Mouse (Mus musculus): Measurements from ENCODE around the gene Ginm1. TPM values are rescaled to one million over a fixed set of nuclear protein-coding genes. Genes with fewer than 3 reads are reported as not detected.

Ginm1 gene
- polyA plus RNA-seq, 1 experiment: 26.4 TPM

DNA sequence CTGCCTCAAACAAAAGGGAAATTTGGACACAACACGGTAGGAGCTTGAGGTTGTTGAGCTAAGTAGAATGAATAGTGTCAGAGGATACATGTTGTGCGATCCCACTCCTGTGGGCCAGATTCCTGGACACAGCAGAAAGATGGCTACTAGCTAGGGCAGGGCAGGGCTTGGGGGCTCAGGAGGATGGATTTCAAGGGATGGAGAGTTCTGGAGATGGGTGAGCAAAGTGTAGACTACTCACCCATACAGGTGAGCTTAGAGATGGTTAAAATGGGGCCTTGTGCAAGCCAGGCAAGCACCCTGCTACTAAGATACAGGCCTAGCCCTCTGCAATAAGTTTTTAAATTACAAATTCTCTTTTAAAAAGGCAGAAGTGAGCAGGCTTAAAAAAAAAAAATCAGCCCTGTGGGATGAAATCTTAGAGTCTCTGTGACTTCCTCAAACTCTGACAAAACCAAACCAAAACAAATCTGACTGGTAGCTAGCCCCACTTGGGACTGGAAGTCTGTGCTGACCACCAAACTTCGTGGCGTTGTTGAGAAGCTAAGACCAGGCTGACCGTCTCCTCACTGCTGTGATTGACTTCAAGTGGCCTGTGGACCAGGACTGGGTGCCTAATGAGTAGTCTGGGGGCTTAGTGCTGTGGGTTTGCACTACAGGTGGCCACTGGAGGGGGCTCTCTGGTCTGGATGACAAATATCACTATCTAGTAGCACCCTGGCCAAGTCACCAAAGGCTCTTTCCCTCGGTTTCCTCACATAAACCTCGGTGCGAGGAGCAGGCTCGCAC, 40.9 kb upstream of the Ginm1 start:
- no peak for DNase-seq (ENCODE audit: low read depth)
- TF ChIP-seq POLR2A (IDR thresholded peaks at IDR 0.05; ENCODE audit: borderline replicate concordance, extremely low read depth, insufficient read depth, insufficient read length, poor library complexity, severe bottlenecking) (no peak), CTCF (IDR thresholded peaks at IDR 0.05; ENCODE audit: borderline replicate concordance, extremely low read depth, insufficient read depth, insufficient read length) (no peak)

DNA sequence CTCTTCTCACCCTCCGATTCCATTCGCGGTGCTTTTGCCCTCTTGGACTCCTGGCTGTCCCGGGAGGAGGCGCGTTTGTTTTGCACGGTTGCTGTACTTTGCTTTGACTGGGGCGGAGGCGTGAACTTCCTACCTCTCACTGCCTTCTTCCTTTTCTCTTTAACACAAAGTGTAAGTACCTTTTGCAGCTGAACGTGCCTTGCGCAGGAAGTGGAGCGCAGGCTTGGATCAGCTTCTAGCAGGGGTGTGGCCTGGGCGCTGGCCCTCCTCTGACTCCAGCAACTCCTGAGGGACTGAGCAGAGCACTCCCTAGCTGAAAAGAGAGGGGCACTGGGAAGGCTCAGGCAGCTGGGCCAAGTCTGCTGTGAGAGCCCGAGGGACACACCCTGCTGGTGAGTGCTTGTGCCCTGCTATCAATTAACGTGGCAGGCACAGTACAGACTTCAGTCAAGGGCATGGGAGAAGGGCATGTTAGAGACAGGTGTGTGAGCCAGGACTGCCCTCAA, 39.6 kb upstream of the Ginm1 start, which contains the start of gene Zc3h12d:
Gene Zc3h12d (plus strand): TSS at position 300 of the 506 bp plus-strand sequence.
- TF ChIP-seq CTCF (IDR thresholded peaks at IDR 0.05; ENCODE audit: borderline replicate concordance, extremely low read depth, insufficient read depth, insufficient read length) (no peak), POLR2A (IDR thresholded peaks at IDR 0.05; ENCODE audit: borderline replicate concordance, extremely low read depth, insufficient read depth, insufficient read length, poor library complexity, severe bottlenecking) (no peak)

DNA sequence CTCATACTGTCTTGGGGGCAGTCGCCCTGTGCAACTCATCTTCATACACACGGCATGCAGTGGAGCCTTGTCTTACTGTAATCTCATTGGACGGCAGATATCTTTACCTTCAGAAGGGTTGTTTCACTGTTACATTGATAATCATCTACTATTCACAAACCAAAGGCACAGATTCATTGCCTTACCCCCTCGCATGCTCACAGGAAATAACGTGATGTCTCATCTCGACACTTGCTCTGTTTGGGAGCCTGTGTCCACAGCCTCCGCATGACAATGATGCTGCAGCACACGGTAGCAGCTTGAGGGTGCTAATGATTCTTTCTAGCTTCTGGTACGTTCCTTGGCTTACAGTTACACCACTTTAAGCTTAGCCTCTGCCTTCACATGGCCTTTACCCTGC, 33.5 kb upstream of the Ginm1 start:
- TF ChIP-seq POLR2A (IDR thresholded peaks at IDR 0.05; ENCODE audit: borderline replicate concordance, extremely low read depth, insufficient read depth, insufficient read length, poor library complexity, severe bottlenecking) (no peak), CTCF (IDR thresholded peaks at IDR 0.05; ENCODE audit: borderline replicate concordance, extremely low read depth, insufficient read depth, insufficient read length) (no peak)
- DNase-seq (ENCODE audit: low read depth): no peak

More for the DNA sequence above, 39.6 kb upstream of the Ginm1 start, which contains the start of gene Zc3h12d:
- no peak for DNase-seq (ENCODE audit: low read depth)

DNA sequence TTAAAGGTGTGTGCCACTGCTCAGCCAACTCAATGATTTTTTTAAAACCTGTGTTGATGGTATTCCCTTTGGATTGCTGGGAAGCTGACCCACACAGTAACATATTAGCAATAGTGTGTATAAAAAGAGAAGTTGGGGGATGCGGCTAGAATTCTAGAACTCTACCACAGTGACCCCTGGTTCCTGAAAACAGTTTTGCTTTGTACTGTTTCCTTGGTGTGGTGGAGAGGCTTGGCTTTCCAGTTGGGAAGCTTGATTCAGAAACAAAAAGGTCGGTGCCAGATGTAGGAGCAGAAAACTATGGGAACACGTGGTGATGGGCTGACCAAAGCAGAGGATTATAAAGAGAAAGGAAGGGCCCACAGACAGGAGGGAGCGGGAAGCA, 32.6 kb upstream of the Ginm1 start:
- TF ChIP-seq CTCF (IDR thresholded peaks at IDR 0.05; ENCODE audit: borderline replicate concordance, extremely low read depth, insufficient read depth, insufficient read length): no peak
- TF ChIP-seq POLR2A (IDR thresholded peaks at IDR 0.05; ENCODE audit: borderline replicate concordance, extremely low read depth, insufficient read depth, insufficient read length, poor library complexity, severe bottlenecking): no peak
- no peak for DNase-seq (ENCODE audit: low read depth)

DNA sequence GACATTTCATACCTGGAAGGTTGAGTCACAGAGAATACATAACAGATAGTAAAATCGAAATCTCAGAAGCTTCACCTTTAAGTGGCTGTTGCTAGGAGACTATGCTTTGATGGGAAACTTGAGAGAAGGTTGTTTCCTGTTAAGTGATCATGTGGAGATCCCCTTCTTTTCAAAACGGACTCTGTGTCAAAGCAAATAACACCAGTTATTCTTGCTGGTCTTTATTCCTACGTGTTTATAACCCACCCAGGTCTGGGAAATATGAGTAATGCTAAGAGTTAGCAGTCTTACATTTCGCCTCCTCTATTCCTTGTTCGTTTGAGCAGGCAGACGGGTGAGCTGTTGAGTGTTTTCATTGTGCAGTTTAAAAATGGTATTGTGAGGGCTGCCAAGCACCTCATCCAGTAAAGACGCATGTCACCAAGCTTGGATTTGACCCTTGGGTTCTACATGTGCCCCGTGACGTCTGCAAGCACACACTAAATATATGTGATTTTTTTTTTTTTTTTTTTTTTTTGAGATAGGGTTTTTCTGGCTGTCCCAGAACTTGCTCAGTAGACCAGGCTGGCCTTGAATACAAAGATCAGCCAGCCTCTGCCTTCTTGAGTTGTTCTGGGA, 32.1 kb upstream of the Ginm1 start:
- TF ChIP-seq CTCF (IDR thresholded peaks at IDR 0.05; ENCODE audit: borderline replicate concordance, extremely low read depth, insufficient read depth, insufficient read length): no peak
- TF ChIP-seq POLR2A (IDR thresholded peaks at IDR 0.05; ENCODE audit: borderline replicate concordance, extremely low read depth, insufficient read depth, insufficient read length, poor library complexity, severe bottlenecking): no peak
- DNase-seq (ENCODE audit: low read depth): no peak

DNA sequence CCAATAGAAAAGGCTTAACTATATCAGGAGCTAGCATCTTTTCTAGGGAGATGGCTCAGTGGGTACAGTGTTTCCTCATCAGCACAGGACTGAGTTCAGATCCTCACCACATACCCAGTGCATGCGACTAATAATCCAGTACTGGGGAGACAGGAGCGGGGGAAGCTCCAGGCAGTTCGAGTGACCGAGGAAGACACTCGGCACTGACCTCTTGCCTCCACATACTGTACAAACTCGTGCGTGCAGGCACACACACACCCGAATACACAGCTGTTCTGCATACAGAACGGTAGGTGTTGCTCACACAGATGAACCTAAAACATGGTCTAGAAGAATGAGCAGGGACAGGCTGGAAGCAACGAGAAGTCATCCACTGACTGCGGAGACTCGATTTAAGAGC, 29.4 kb upstream of the Ginm1 start:
- TF ChIP-seq CTCF (IDR thresholded peaks at IDR 0.05; ENCODE audit: borderline replicate concordance, extremely low read depth, insufficient read depth, insufficient read length): no peak
- no peak for TF ChIP-seq POLR2A (IDR thresholded peaks at IDR 0.05; ENCODE audit: borderline replicate concordance, extremely low read depth, insufficient read depth, insufficient read length, poor library complexity, severe bottlenecking)
- no peak for DNase-seq (ENCODE audit: low read depth)

DNA sequence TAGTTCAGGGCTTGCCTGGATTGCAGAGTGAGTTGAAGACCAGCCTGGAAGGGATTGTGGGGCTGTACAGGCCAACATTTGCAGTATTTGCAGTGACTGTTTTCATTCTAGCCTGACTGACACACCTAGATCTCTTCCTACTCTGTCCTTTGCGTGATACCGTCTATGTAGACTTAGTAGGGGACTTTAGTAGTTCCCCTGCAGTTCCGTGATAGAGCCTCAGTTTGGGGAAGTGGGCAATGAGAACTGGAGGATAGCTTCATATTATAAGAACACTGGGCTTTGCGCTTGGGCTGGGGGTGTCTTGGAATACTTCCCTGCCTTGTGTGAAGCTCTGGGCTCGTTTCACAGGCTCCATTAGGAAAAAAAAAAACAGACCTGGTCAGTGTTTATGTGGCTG, 27.5 kb upstream of the Ginm1 start:
- TF ChIP-seq CTCF (IDR thresholded peaks at IDR 0.05; ENCODE audit: borderline replicate concordance, extremely low read depth, insufficient read depth, insufficient read length): no peak
- no peak for TF ChIP-seq POLR2A (IDR thresholded peaks at IDR 0.05; ENCODE audit: borderline replicate concordance, extremely low read depth, insufficient read depth, insufficient read length, poor library complexity, severe bottlenecking)
- DNase-seq (ENCODE audit: low read depth): no peak

DNA sequence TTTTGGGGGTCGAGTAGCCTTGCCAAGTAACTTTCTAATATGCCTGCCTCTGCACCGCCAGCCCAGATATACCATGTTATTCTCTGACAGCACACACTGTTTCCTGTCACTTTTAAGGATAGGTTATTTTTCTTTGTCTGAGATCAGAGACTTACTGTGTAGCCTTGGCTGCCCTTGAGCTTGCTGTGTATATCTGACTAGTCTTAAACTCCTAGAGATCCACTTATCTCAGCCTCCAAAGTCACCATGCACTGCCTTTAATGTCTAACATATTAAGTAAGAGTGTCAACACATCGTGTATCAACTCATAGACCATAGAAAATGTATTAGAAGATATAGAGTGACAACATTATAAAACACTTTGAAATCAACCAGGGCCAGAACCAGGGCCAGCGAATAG, 27.0 kb upstream of the Ginm1 start:
- no peak for TF ChIP-seq CTCF (IDR thresholded peaks at IDR 0.05; ENCODE audit: borderline replicate concordance, extremely low read depth, insufficient read depth, insufficient read length)
- TF ChIP-seq POLR2A (IDR thresholded peaks at IDR 0.05; ENCODE audit: borderline replicate concordance, extremely low read depth, insufficient read depth, insufficient read length, poor library complexity, severe bottlenecking): no peak
- no peak for DNase-seq (ENCODE audit: low read depth)

DNA sequence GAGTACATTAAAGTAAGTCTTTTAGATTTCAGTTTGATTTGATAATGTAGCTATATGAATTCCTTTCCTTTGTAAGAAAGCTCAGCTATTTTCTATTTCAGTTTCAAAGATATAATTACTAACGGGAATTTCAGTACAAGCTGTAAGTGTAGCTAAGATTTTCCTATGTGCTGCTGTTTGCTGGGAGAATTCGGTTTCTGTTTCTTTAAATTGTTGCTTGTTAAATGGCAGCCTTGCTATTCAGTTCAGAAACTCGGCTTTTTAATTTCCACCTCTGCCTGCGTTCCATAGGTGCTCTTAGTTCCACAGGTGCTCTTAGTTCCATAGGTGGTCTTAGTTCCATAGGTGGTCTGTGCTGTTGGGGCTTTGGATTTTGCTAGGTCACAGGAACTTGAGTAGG, 26.5 kb upstream of the Ginm1 start:
- DNase-seq (ENCODE audit: low read depth): no peak
- no peak for TF ChIP-seq CTCF (IDR thresholded peaks at IDR 0.05; ENCODE audit: borderline replicate concordance, extremely low read depth, insufficient read depth, insufficient read length)
- no peak for TF ChIP-seq POLR2A (IDR thresholded peaks at IDR 0.05; ENCODE audit: borderline replicate concordance, extremely low read depth, insufficient read depth, insufficient read length, poor library complexity, severe bottlenecking)

DNA sequence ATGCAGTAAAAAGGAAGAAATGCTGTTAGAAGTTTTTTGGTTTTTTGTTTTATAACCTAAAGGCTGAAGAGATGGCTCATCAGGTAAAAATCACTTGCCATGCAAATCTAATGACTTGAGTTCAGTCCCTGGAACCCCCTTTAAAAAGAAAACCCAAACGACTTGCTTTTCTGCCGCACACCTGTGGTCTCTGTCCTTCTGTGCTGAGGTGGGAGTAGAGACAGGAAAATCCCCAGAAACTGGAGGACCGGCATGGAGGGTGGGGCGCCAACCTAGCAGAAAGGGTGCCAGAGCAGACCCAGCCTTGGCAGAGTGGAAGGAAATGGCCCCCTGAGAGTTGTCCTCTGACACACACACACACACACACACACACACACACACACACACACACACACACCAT, 26.1 kb upstream of the Ginm1 start:
- TF ChIP-seq CTCF (IDR thresholded peaks at IDR 0.05; ENCODE audit: borderline replicate concordance, extremely low read depth, insufficient read depth, insufficient read length) (no peak), POLR2A (IDR thresholded peaks at IDR 0.05; ENCODE audit: borderline replicate concordance, extremely low read depth, insufficient read depth, insufficient read length, poor library complexity, severe bottlenecking) (no peak)
- no peak for DNase-seq (ENCODE audit: low read depth)

DNA sequence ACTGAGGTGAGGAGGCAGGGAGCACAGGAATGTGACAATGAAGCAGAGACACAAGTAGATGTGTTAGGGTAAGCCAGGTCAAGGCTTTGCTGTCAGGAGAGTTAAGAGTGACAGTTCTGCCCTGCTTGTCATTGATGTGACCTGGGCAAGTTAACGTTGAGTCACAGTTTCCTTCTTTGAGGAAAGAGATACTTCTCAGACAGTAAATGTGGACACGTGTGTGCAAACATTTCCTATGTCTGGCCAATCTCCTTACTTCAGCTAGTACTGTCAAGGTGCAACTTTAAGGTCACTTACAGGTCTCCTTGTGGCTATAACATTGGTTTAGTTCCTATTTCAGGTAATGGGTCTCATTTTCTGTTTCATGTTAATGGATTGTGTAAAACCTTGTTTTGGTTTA, 23.9 kb upstream of the Ginm1 start:
- DNase-seq (ENCODE audit: low read depth): no peak
- TF ChIP-seq POLR2A (IDR thresholded peaks at IDR 0.05; ENCODE audit: borderline replicate concordance, extremely low read depth, insufficient read depth, insufficient read length, poor library complexity, severe bottlenecking): no peak
- TF ChIP-seq CTCF (IDR thresholded peaks at IDR 0.05; ENCODE audit: borderline replicate concordance, extremely low read depth, insufficient read depth, insufficient read length): no peak
